ENCODE assay signal across 8 mouse cellular contexts in genomic region chr7:126323729-126324128, GRCm38 (mm10). TPM values are rescaled to one million over a fixed set of nuclear protein-coding genes. Genes with fewer than 3 reads are reported as not detected.
DNase-seq lines count a peak whose midpoint lies in the region; ATAC-seq lines count a peak whose summit lies in the region.

No protein-coding gene starts in this region.

- H3K27me3 ChIP-seq in heart, embryonic 10.5 days (ENCODE audit: insufficient read depth, poor library complexity, severe bottlenecking) = no peaks in the 10 kb centered on the region

- no peak overlapping the region for H3K27ac ChIP-seq in heart, embryonic 10.5 days

- H3K9me3 ChIP-seq in heart, embryonic 10.5 days = no peaks in the 10 kb centered on the region

- H3K4me1 ChIP-seq in heart, embryonic 10.5 days = no peaks in the 10 kb centered on the region

- H3K4me3 ChIP-seq in heart, embryonic 10.5 days = no peak overlapping the region

- 5% methylated on average over 11 of the region's 11 CpGs for WGBS in heart, embryonic 10.5 days

- DNase-seq in heart, adult 11 months = peak; percentile 90
- no peak for DNase-seq in heart, embryonic 10.5 days (ENCODE audit: low spot score)
- peak; percentile 70 to 78 for DNase-seq in adrenal gland, adult 18-20 months (ENCODE audit: low spot score in 2 of 2)
- peak; percentile 94 for DNase-seq in embryo, embryonic 10.5 days (ENCODE audit: low spot score)
- peak; percentile 27 to 63 for DNase-seq in heart, adult 9 months (ENCODE audit: low spot score in 2 of 2)
- peak; percentile 61 for DNase-seq in layer of hippocampus, adult 9-11 months
- DNase-seq in spleen, postnatal 14 days (ENCODE audit: low spot score in 2 of 2) = peak; percentile 52 to 72

- H3K36me3 ChIP-seq in heart, embryonic 10.5 days = no peaks in the 10 kb centered on the region

- ATAC-seq in megakaryocyte, adult 5-6 weeks (ENCODE audit: poor library complexity, severe bottlenecking) = peak; percentile 84

RNA-seq across cellular contexts. Expression of gene Lat, which starts 45.6 kb away (rescaled TPM):
- polyA plus RNA-seq in heart, embryonic 10.5 days (2016; fragmentation: Nextera tagmentation; extraction: Ambion mirVana) = 4.3 and 6.3 TPM in 2 replicates
- 1 to 10 TPM in 1 of 2 experiments, under 1 TPM in 1; 0.70 to 1.4 TPM for total RNA-seq in adrenal gland, adult 18-20 months (2021)
- total RNA-seq in megakaryocyte, adult 5-6 weeks (2015) = 3.2 and 7.3 TPM in 2 replicates
- 3.3 and 6.3 TPM in 2 replicates for total RNA-seq in megakaryocyte, adult 5-6 weeks (2017)

RNA-seq across cellular contexts. Expression of gene Sbk1, which starts 51.3 kb away (rescaled TPM):
- 16.3 and 33.5 TPM in 2 replicates for polyA plus RNA-seq in heart, embryonic 10.5 days (2016; fragmentation: Nextera tagmentation; extraction: Ambion mirVana)
- 10 to 100 TPM; 46.2 to 99.7 TPM for total RNA-seq in adrenal gland, adult 18-20 months (2021)
- total RNA-seq in megakaryocyte, adult 5-6 weeks (2015) = 4.7 and 5.2 TPM in 2 replicates
- 5.1 and 5.6 TPM in 2 replicates for total RNA-seq in megakaryocyte, adult 5-6 weeks (2017)

RNA-seq across cellular contexts. Expression of gene Spns1, which starts 53.5 kb away (rescaled TPM):
- 58.2 and 58.9 TPM in 2 replicates for polyA plus RNA-seq in heart, embryonic 10.5 days (2016; fragmentation: Nextera tagmentation; extraction: Ambion mirVana)
- total RNA-seq in adrenal gland, adult 18-20 months (2021) = 10 to 100 TPM; 38.2 to 44.1 TPM
- 7.9 and 11.5 TPM in 2 replicates for total RNA-seq in megakaryocyte, adult 5-6 weeks (2015)
- total RNA-seq in megakaryocyte, adult 5-6 weeks (2017) = 6.8 and 10.6 TPM in 2 replicates

Comparison
In these comparisons a context has a peak if more than half of its experiments do, and no peak if none do; other contexts are left out.
1. RNA of gene Sbk1, which starts 51.3 kb away (total RNA-seq): 46.2 to 99.7 TPM in adrenal gland, adult 18-20 months; 4.7 to 5.6 TPM in megakaryocyte, adult 5-6 weeks; every median in the first group is over 4 times any median in the second.